Mouse (Mus musculus) brain, embryonic 14.5 days (tissue): Measurements from ENCODE around the gene Insrr.

Source experiments
- CTCF ChIP-seq: fragments of 200-500 bp; IDR thresholded peaks from 2 replicates; pipeline ENCODE4 v1.5.1; 2012; ENCODE audit warnings: inconsistent platforms, mild to moderate bottlenecking, moderate library complexity, borderline replicate concordance; ENCODE audit not compliant: insufficient read depth, insufficient read length; ENCODE audit errors: extremely low read depth
- POLR2A ChIP-seq: fragments of 200-500 bp; IDR thresholded peaks from 2 replicates; pipeline ENCODE4 v1.6.1; 2012; ENCODE audit warnings: mild to moderate bottlenecking, inconsistent platforms, borderline replicate concordance; ENCODE audit not compliant: poor library complexity, insufficient read depth, insufficient read length, severe bottlenecking; ENCODE audit errors: extremely low read depth

- TF ChIP-seq CTCF: no peak
- TF ChIP-seq POLR2A: no peak
These were observed 52.4 kb downstream of the Insrr start for GRCm38 (mm10) chr3:87849117-87849516.
